Mouse (Mus musculus): Measurements from ENCODE around the gene Tex52. TPM values are rescaled to one million over a fixed set of nuclear protein-coding genes. Genes with fewer than 3 reads are reported as not detected.
A peak's percentile ranks its signal among the peaks of the same experiment; 100 is the strongest.

Gene Tex52
- total RNA-seq, 1 experiment from 2014 or later = not detected

- no peak for DNase-seq
Observed at GRCm38 (mm10) chr6:128429826-128430225, 54.6 kb downstream of the Tex52 start.

GRCm38 (mm10) chr6:128432356-128432915, 57.2 kb downstream of the Tex52 start:
- DNase-seq = peak; percentile 13

- no peak for DNase-seq
Observed at GRCm38 (mm10) chr6:128433566-128433965, 58.3 kb downstream of the Tex52 start.

Other genes with a start within 250 kb of the Tex52 start
- gene Tspan9, start 231.9 kb upstream of the Tex52 start, total RNA-seq (2021) = 53.9 and 59.0 TPM in 2 replicates
- 4.7 and 5.4 TPM in 2 replicates for gene Tead4, start 74.6 kb upstream of the Tex52 start, total RNA-seq (2021)
- gene Tulp3, start 19.6 kb upstream of the Tex52 start, total RNA-seq (2021) = 28.9 and 36.7 TPM in 2 replicates
- gene Rhno1, start 12.5 kb upstream of the Tex52 start, total RNA-seq (2021) = 23.7 and 25.6 TPM in 2 replicates
- gene Foxm1, start 12.5 kb upstream of the Tex52 start, total RNA-seq (2021) = 15.0 and 16.7 TPM in 2 replicates
- gene Gm44596, start within 50 bp of the Tex52 start, total RNA-seq (2021) = not detected in 2 replicates
- gene Nrip2, start 23.8 kb downstream of the Tex52 start, total RNA-seq (2021) = 2.7 and 2.9 TPM in 2 replicates
- 21.6 and 35.8 TPM in 2 replicates for gene Itfg2, start 49.5 kb downstream of the Tex52 start, total RNA-seq (2021)
- gene Fkbp4, start 63.2 kb downstream of the Tex52 start, total RNA-seq (2021) = 198 and 230 TPM in 2 replicates
- gene Pzp, start 151.3 kb downstream of the Tex52 start, total RNA-seq (2021) = 21.9 and 306 TPM in 2 replicates
- gene A2ml1, start 206.2 kb downstream of the Tex52 start, total RNA-seq (2021) = 2.3 TPM in 1 of 2 replicates, not detected in the other
- gene Klrb1a, start 248.1 kb downstream of the Tex52 start, total RNA-seq (2021) = not detected in 2 replicates